Mouse (Mus musculus): ENCODE measurements around the gene Snai1. TPM values are rescaled to one million over a fixed set of nuclear protein-coding genes. Genes with fewer than 3 reads are reported as not detected.
A peak's percentile ranks its signal among the peaks of the same experiment; 100 is the strongest.

Gene Snai1
- total RNA-seq (2021): 1 to 10 TPM in 1 of 2 experiments, under 1 TPM in 1; 0.47 to 1.6 TPM

GRCm38 (mm10) chr2:167537476-167538297 is at the start of gene Snai1:
Snai1 (plus strand) TSS chr2:167538195.
- intact Hi-C loops (cut with DNase I): loop anchor here (2.0 to 10.0 kb wide), 3 partner anchors 67 to 357 kb away; no protein-coding TSS in a partner anchor
- DNase-seq (ENCODE audit: extremely low spot score in 1 of 2, low spot score in 2 of 2): peak; percentile 58 to 96

GRCm38 (mm10) chr2:167490813-167491525 is 47.0 kb upstream of the Snai1 start:
- intact Hi-C loops (cut with DNase I): no loop called here
- DNase-seq (ENCODE audit: extremely low spot score in 1 of 2, low spot score in 2 of 2): peak; percentile 60 to 68

GRCm38 (mm10) chr2:167491757-167492708 is 46.0 kb upstream of the Snai1 start, which contains the start of gene Rnf114:
Rnf114 (plus strand) TSS chr2:167492645.
- intact Hi-C loops (cut with DNase I): no loop called here
- peak in 1 of 2 experiments; percentile 72 for DNase-seq (ENCODE audit: extremely low spot score in 1 of 2, low spot score in 2 of 2)

- intact Hi-C loops (cut with DNase I): no loop called here
- DNase-seq (ENCODE audit: extremely low spot score in 1 of 2, low spot score in 2 of 2): peak; percentile 89 to 94
Measured at GRCm38 (mm10) chr2:167492713-167493636, 45.0 kb upstream of the Snai1 start, which contains the start of gene Spata2. Spata2 (minus strand) TSS chr2:167492887.

GRCm38 (mm10) chr2:167496437-167496836 is 41.6 kb upstream of the Snai1 start:
- intact Hi-C loops (cut with DNase I): no loop called here
- no peak for DNase-seq (ENCODE audit: extremely low spot score in 1 of 2, low spot score in 2 of 2)

DNA sequence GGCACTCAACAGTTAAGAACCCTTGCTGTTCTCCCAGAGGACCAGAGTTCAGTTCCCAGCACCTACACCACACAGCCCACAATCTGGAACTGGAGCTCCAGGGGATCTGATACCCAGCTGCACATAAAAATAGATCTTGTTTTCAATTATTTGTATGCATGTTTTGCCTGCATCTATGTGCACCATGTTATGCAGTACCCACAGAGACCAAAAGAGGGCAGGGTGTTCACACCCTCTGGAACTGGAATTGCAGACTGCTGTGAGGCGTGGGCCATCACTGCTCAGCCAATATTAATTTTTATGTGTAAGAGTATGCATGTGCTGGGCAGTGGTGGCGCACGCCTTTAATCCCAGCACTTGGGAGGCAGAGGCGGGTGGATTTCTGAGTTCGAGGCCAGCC is 40.7 kb upstream of the Snai1 start:
- intact Hi-C loops (cut with DNase I): no loop called here
- no peak for DNase-seq (ENCODE audit: extremely low spot score in 1 of 2, low spot score in 2 of 2)

DNA sequence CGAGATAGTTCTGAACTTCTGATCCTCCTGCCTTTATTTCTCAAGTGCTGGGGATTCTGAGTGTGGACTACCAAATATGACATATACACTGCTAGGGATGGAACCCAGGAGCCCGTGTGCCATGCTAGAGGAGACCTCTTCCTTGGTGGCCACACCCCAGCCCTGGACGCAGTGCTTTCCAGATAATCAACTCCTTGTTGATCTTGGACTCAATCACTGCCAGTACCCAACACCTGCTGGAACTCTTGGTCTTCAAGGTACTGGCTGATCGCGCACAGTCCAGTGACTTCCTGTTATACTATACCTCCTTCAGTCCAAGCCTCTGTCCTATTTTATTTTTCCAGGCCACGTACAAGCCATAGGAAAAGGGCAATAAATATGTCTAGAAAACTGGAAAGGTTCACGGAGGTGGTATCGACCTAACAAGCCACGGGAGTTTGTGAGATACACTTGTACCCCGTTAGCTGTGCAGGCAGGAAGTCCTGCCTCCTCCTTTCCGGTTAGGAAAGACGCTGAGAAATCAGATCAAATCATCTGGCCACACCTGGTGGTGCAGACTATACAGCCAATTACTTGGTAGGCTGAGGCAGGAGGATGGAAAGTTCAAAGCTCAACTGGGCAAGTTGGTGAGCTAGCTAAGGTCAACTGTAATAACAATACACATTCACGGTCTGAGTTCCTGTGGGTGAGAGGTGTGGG is 35.3 kb upstream of the Snai1 start:
- DNase-seq (ENCODE audit: extremely low spot score in 1 of 2, low spot score in 2 of 2): peak in 1 of 2 experiments; percentile 26
- intact Hi-C loops (cut with DNase I): no loop called here

DNA sequence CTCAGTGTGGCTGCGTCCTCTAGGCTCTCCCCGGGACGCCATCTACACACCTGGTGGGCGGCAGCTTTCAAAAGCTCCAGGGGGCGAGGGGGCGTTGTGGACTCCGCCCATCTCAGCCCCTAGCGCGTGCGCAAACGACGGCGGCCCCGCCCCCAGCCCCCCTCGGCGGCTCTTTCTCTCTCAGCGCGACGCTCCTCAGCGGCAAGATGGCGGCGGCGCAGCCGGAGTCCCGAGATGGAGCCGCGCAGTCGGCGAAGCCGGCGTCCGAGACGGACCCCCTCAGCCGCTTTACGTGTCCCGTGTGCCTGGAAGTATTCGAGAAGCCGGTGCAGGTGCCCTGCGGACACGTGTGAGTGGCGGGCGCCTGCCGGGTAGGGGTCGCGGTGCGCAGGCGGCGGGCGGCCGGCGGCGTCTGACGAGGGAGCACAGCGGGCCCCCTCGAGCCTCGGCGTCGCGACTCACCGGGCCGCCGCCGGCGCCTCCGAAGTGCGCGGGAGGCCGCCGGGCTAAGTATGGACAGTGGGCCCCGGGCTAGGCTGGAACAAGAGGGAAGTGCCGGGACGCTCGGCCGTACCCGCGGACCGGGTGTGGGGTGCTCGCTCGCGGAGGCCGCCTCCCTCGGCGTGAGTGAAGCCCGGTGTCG is 34.6 kb upstream of the Snai1 start:
- intact Hi-C loops (cut with DNase I): no loop called here
- DNase-seq (ENCODE audit: extremely low spot score in 1 of 2, low spot score in 2 of 2): peak; percentile 79 to 94

GRCm38 (mm10) chr2:167503896-167504349 is 34.1 kb upstream of the Snai1 start:
- intact Hi-C loops (cut with DNase I): no loop called here
- peak in 1 of 2 experiments; percentile 70 for DNase-seq (ENCODE audit: extremely low spot score in 1 of 2, low spot score in 2 of 2)

GRCm38 (mm10) chr2:167505127-167505526 is 32.9 kb upstream of the Snai1 start:
- intact Hi-C loops (cut with DNase I): no loop called here
- peak in 1 of 2 experiments; percentile 7 for DNase-seq (ENCODE audit: extremely low spot score in 1 of 2, low spot score in 2 of 2)

GRCm38 (mm10) chr2:167506546-167507260 is 31.3 kb upstream of the Snai1 start:
- peak in 1 of 2 experiments; percentile 10 for DNase-seq (ENCODE audit: extremely low spot score in 1 of 2, low spot score in 2 of 2)
- intact Hi-C loops (cut with DNase I): no loop called here

DNA sequence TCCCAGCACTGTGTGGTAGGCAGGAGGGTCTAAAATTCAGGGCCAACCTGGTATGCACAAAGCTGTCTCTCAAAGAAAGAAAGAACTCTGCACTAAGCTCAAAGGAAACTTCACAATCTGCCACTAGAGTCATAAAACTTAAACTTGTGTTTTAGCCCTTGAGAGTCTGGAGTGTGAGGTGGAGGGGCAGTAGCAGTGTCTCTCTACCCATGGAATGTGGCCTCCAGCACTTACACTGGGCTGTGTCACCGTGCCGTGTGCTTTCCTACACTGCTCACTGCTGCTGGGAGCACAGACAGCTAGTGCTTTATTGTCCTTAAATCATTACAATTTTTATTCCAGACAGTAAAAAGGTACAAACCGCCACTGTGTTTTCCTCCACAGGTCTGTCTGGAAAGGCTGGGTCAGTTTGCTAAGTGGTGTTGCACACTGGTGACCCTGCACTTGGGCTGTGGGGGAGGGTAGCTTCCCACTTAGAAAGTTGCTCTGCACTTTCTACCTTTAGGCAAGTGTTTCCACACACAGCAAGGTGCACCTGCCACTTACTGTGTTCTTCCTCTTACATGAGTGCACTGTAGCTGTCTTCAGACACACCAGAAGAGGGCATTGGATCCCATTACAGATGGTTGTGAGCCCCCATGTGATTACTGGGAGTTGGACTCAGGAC is 30.1 kb upstream of the Snai1 start:
- intact Hi-C loops (cut with DNase I): no loop called here
- no peak for DNase-seq (ENCODE audit: extremely low spot score in 1 of 2, low spot score in 2 of 2)

DNA sequence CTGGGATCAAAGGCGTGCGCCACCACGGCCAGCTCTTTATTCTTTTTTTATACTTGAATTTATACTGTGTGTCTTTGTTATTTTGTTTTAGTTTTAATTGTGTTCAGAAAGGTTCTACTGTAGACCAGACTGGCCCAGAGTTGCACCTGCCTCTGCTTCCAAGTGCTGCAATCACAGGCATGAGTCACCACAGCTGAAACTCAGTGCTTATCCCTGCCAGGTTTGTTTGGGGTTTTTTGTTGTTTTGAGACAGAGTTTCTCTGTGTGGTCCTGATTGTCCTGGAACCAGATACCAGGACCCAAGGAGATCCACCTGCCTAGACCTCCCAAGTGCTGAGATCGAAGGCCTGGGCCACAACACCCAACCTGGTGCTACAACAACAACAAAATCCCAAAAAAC is 29.4 kb upstream of the Snai1 start:
- intact Hi-C loops (cut with DNase I): no loop called here
- DNase-seq (ENCODE audit: extremely low spot score in 1 of 2, low spot score in 2 of 2): no peak

DNA sequence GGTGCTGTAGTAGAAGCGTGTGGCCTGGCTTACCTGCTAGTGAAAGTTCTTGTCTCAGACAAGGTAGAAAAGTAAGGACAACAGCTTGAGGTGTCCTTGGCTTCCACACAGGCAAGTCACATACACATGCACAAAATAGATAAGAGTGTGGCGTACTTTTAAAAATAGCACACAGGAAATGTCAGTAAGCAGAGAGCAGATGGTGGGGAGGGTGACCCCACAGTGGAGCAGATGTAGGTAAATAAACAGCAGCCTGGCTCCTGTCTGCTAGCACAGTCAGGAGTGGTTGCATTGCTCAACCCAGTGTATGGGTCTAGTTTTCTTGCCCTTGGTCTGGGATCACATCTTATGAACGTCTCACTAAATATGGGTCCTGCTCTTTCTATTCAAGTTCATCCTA is 27.5 kb upstream of the Snai1 start:
- DNase-seq (ENCODE audit: extremely low spot score in 1 of 2, low spot score in 2 of 2): no peak
- intact Hi-C loops (cut with DNase I): no loop called here

- intact Hi-C loops (cut with DNase I): no loop called here
- no peak for DNase-seq (ENCODE audit: extremely low spot score in 1 of 2, low spot score in 2 of 2)
Measured at GRCm38 (mm10) chr2:167512365-167512764, 25.6 kb upstream of the Snai1 start.

- intact Hi-C loops (cut with DNase I): no loop called here
- DNase-seq (ENCODE audit: extremely low spot score in 1 of 2, low spot score in 2 of 2): no peak
Measured at GRCm38 (mm10) chr2:167512970-167513369, 25.0 kb upstream of the Snai1 start.
